Mouse (Mus musculus): Measurements from ENCODE around the gene Nlk.

The Nlk gene

DNA sequence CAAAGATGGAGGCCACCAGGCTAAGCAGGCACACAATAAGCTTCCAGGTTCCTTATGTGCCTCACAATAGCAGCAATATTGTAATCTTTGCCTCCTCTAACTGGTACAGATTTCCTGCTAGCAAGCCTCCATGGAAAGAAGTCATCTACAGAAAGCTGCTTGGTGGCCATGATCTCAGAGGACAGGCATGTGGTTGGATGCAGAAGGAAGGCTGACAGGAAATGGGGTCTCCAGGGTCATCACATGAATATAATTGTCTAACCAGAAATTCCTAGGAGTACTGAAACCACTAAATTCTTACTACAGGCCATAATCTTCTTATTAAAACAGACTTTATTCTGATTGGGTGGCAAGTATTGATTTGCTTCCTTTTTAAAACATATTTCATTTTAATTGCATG is 8.9 kb upstream of the Nlk start:
- TF ChIP-seq GATA4 (IDR thresholded peaks at IDR 0.05; ENCODE audit: insufficient replicate concordance, low read length): no peak

GRCm38 (mm10) chr11:78703085-78703484 is 5.9 kb upstream of the Nlk start:
- no peak for TF ChIP-seq GATA4 (IDR thresholded peaks at IDR 0.05; ENCODE audit: insufficient replicate concordance, low read length)

- TF ChIP-seq GATA4 (IDR thresholded peaks at IDR 0.05; ENCODE audit: insufficient replicate concordance, low read length): no peak
These were observed 5.1 kb upstream of the Nlk start for GRCm38 (mm10) chr11:78702319-78702718.

GRCm38 (mm10) chr11:78697753-78698171 is 589 bp upstream of the Nlk start:
- TF ChIP-seq GATA4 (IDR thresholded peaks at IDR 0.05; ENCODE audit: insufficient replicate concordance, low read length): peak; percentile 66; the same call in 1 of the 2 replicates

DNA sequence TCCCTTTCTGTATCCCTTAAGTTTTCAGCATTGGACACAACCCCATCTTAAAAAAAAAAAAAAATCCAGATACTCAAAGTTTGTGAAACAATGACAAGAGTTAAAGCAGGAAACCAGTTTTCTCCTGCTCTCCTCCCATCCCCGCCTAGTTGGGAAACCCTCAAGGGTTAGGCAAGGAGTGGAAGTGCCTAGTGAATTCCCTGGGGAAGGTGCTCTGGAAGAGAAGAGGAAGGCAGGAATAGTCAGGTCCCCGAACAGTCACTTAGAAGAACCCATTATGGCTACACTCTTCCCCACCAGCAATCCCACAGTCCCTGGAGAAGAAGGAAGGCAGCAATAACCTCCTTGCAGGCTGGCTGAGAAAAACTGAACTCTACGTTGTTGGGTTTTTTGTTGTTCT is 2.9 kb downstream of the Nlk start:
- TF ChIP-seq GATA4 (IDR thresholded peaks at IDR 0.05; ENCODE audit: insufficient replicate concordance, low read length): no peak

DNA sequence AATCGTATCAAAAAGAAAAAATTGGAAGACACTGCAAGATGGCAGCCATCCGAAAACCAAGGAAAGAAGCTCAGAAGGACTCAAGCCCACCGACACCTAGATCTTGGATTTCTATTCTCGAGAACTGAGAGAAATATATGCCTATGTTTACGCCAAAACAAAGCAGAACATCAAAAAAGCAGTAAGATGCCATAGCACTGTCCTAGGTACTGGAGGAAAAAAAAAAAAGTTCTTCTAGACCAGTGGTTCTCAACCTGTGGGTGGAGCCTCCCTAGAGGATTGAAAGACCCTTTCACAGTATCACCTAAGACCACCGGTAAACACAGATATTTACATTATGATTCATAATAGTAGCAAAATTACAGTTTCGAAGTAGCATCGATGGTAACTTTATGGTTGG is 3.9 kb downstream of the Nlk start:
- no peak for TF ChIP-seq GATA4 (IDR thresholded peaks at IDR 0.05; ENCODE audit: insufficient replicate concordance, low read length)

GRCm38 (mm10) chr11:78691201-78691600 is 6.0 kb downstream of the Nlk start:
- TF ChIP-seq GATA4 (IDR thresholded peaks at IDR 0.05; ENCODE audit: insufficient replicate concordance, low read length): no peak

DNA sequence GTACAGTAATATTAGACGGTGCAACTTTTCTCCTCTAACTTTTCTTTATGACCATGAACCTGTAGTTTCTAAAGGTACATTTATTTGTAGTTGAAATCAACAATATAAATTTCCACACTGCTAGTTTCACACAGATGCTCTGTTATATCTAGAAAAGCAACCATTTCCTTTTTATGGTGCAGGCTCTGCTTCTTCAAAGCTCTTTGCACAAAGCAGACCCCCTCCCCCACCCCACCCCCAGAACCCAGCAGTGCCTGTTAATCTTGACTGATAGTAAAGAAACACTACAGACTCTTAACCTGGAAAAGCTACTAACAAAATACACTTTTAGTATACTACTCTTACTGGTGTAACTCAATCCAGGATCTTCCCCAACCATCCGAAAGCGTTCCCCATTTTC is 6.6 kb downstream of the Nlk start:
- no peak for TF ChIP-seq GATA4 (IDR thresholded peaks at IDR 0.05; ENCODE audit: insufficient replicate concordance, low read length)

DNA sequence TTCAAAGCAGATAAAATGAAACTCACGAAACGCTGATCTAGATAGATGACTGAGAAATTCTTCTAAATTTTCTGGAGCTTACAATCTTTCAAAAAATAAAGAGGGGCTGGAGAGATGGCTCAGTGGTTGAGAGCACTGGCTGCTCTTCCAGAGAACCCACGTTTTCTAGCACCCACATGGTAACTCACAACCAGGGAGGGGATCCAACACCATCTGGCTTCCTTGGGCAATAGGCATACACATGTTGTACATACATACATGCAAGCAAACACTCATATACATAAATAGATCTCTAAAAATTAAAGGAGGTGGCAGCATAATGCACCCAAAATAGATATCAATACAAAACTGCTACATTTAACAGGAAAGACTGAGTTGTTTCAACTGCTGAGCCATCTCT is 16.1 kb downstream of the Nlk start:
- TF ChIP-seq GATA4 (IDR thresholded peaks at IDR 0.05; ENCODE audit: insufficient replicate concordance, low read length): no peak

- no peak for TF ChIP-seq GATA4 (IDR thresholded peaks at IDR 0.05; ENCODE audit: insufficient replicate concordance, low read length)
These were observed 18.4 kb downstream of the Nlk start for GRCm38 (mm10) chr11:78678761-78679160.

DNA sequence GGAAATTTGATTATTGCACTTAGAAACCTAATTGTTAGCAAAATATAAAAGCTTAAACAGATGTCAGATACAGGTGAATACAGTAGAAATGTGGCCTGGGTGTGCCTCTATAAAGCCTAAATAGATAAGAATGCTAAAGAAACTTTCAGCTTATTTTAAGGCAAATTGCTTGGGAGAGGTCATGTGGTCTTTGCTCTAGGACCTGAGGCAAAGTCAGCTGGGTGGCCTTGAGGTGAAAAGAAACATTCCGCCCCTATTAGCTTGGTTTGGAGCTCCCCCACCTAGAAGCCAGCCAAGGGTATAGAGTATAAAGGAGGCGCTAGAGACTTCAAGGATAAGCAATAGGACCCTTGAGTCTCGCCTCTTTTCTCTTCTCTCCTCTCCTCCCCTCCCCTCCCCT is 28.5 kb downstream of the Nlk start:
- no peak for TF ChIP-seq GATA4 (IDR thresholded peaks at IDR 0.05; ENCODE audit: insufficient replicate concordance, low read length)

GRCm38 (mm10) chr11:78664853-78665252 is 32.3 kb downstream of the Nlk start:
- no peak for TF ChIP-seq GATA4 (IDR thresholded peaks at IDR 0.05; ENCODE audit: insufficient replicate concordance, low read length)

DNA sequence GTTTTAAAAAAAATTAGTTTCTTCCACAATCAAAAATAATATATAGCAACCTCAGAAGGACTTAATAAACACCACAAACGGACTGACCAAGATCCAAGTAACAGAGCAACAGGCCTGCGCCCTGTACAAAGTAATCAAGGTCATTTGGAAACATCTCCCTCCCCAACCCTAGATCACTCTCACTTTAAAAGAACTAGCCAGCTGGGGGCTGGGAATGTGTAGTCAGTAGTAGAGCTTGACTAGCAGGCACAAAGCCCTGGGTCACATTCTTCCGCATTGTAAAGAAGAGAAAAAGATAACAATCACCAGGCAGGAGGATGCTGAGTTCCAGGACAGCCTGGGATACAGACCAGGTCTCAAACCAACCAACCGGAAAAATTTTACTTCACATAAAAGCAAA is 33.3 kb downstream of the Nlk start:
- TF ChIP-seq GATA4 (IDR thresholded peaks at IDR 0.05; ENCODE audit: insufficient replicate concordance, low read length): no peak

DNA sequence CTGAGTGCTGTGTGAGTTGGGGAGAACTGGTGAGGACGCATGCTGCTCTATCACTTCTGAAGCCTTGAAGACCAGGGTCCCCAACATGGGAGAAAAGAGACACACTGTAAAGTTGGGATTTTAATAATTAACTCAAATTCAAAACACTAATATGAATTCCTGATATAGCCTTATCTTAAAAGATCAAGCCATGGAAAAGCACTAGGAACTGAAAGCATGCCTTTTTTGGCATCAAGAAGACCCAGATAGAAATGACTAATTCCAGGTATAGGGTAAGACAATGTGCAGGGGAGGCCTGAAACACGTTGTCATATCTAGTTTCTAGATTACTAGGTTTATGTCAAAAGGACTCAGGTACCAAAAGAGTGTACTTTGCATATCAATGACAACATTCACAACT is 48.0 kb downstream of the Nlk start:
- TF ChIP-seq GATA4 (IDR thresholded peaks at IDR 0.05; ENCODE audit: insufficient replicate concordance, low read length): no peak

DNA sequence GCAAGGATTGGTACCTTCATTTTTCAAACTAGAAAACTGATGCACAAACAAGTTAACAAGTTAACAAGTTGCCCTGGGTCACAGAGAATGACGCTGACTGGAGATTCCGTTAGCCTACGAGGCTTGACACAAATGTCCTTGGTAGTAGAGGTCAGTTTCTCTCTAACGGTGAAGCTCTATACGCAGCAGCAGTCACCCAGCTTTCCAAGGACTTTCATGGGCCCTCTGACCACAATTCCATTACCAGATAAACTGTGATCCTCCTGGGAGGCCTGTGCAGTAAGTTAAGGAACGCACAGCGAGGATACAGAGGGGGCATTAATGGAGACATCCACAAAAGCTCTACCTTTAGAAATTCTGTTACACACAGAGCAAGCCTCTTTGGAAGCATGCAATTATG is 53.4 kb downstream of the Nlk start:
- no peak for TF ChIP-seq GATA4 (IDR thresholded peaks at IDR 0.05; ENCODE audit: insufficient replicate concordance, low read length)

GRCm38 (mm10) chr11:78642151-78642550 is 55.0 kb downstream of the Nlk start:
- TF ChIP-seq GATA4 (IDR thresholded peaks at IDR 0.05; ENCODE audit: insufficient replicate concordance, low read length): no peak

- TF ChIP-seq GATA4 (IDR thresholded peaks at IDR 0.05; ENCODE audit: insufficient replicate concordance, low read length): no peak
These were observed 56.1 kb downstream of the Nlk start for GRCm38 (mm10) chr11:78641088-78641487.

DNA sequence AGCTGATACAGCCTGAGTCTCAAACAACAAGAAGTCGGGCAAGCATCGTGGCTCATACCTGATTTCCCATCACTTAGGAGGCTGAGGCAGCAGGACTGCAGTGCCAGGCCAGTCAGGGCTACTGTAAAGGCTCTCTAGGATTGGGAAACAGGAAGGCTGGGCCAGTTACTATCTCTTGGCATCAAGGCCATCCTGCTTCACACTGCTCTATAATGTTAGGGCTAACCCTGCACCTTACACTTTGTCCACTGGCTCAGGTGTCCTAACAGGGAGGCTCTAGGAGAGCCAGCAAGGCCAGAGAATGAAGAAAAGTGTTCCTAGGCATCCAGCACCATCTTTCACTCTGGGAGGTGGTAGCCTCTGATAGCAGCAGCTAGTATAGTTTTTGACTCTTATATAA is 64.4 kb downstream of the Nlk start:
- no peak for TF ChIP-seq GATA4 (IDR thresholded peaks at IDR 0.05; ENCODE audit: insufficient replicate concordance, low read length)
